Mouse (Mus musculus): ENCODE measurements around the gene Chl1. TPM values are rescaled to one million over a fixed set of nuclear protein-coding genes. Genes with fewer than 3 reads are reported as not detected.

Gene Chl1
- polyA plus RNA-seq, 1 experiment from 2014 or later, result 0.14 TPM

DNA sequence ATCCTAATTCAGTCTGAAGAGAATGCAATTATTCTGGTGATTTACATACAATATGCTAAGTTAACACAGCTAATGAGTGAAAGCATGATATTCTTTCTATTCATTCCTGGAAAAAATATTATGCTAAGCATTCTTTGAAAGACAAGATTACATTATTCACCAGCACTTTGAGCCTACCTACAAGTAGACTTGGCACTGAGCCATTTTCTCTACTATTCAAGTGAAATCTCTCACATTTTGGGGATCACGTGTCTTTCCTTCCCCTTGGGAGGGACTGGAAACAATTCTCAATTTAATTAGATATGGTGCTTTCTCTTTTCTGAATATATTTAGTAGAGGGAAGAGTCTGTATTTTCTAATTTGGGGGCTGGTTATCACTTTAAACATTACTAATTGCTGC lies 4.0 kb downstream of the Chl1 start:
- Histone ChIP-seq H3K4me3 (ENCODE audit: low read depth, low read length) (no peak overlapping the region), H3K4me2 (no peak overlapping the region), H3K9me3 (ENCODE audit: low read depth, low read length) (no peaks in the 10 kb centered on the region), H3K36me3 (ENCODE audit: insufficient read depth) (no peaks in the 10 kb centered on the region), H3K9ac (no peak overlapping the region), H3K4me1 (ENCODE audit: insufficient read depth) (no peaks in the 10 kb centered on the region), H3K27me3 (ENCODE audit: insufficient read depth, low read length) (peaks cover 37% of the 10 kb centered on the region), H3K27ac (ENCODE audit: low read depth) (no peak overlapping the region)
- ATAC-seq (ENCODE audit: insufficient read depth), result no peak
- TF ChIP-seq CTCF (IDR thresholded peaks at IDR 0.05; ENCODE audit: low read depth), result no peak
- 42% methylated on average over 1 of the region's 1 CpGs for WGBS
- no peak for DNase-seq

DNA sequence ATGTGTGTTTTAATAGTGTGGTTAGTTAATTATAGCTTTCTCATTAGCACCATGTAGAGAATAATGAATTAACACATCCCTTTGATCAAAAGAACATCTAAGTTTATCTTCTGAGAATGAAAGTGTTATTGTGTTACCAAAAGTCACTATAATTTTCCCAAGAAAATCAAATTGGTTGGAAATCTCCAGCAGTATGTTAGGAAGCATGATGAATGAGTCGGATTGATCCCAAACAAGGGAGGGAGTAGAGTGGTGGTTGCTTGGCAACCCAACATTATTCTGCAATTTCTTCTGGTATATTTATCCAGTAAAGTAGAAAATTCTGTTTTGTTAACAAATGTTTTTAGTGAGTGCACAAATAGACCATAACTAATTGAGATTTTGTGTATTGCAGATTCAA lies 4.4 kb downstream of the Chl1 start:
- Histone ChIP-seq H3K4me3 (ENCODE audit: low read depth, low read length) (no peak overlapping the region), H3K4me1 (ENCODE audit: insufficient read depth) (no peaks in the 10 kb centered on the region), H3K4me2 (no peak overlapping the region), H3K9ac (no peak overlapping the region), H3K27me3 (ENCODE audit: insufficient read depth, low read length) (peaks cover 34% of the 10 kb centered on the region), H3K9me3 (ENCODE audit: low read depth, low read length) (no peaks in the 10 kb centered on the region), H3K27ac (ENCODE audit: low read depth) (no peak overlapping the region), H3K36me3 (ENCODE audit: insufficient read depth) (no peaks in the 10 kb centered on the region)
- WGBS, result 73% methylated on average over 1 of the region's 1 CpGs
- TF ChIP-seq CTCF (IDR thresholded peaks at IDR 0.05; ENCODE audit: low read depth), result no peak
- DNase-seq, result no peak
- no peak for ATAC-seq (ENCODE audit: insufficient read depth)

DNA sequence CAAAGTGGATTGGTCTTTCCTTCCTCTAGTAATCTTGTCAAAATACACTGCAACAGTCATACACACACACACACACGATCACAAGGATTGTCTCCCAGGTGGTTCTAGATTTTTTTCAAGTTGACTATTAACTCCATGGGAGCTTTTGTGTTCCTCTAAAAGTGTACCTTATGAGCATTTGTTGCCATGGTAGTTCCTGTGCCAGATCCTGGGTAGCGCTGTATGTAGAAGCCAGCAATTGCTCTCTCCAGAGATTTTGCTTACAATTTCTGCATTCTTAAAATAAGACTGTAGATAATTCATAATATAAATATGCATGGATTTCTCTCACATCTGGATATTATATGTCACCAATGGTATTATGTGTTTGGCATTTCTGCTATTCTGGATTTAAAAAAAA lies 9.2 kb downstream of the Chl1 start:
- Histone ChIP-seq H3K4me3 (ENCODE audit: low read depth, low read length) (no peak overlapping the region), H3K27ac (ENCODE audit: low read depth) (no peak overlapping the region), H3K27me3 (ENCODE audit: insufficient read depth, low read length) (no peaks in the 10 kb centered on the region), H3K9me3 (ENCODE audit: low read depth, low read length) (no peaks in the 10 kb centered on the region), H3K4me1 (ENCODE audit: insufficient read depth) (no peaks in the 10 kb centered on the region), H3K9ac (no peak overlapping the region), H3K4me2 (no peak overlapping the region), H3K36me3 (ENCODE audit: insufficient read depth) (no peaks in the 10 kb centered on the region)
- WGBS, result 77% methylated on average over 2 of the region's 2 CpGs
- ATAC-seq (ENCODE audit: insufficient read depth), result no peak
- no peak for TF ChIP-seq CTCF (IDR thresholded peaks at IDR 0.05; ENCODE audit: low read depth)
- DNase-seq, result no peak

DNA sequence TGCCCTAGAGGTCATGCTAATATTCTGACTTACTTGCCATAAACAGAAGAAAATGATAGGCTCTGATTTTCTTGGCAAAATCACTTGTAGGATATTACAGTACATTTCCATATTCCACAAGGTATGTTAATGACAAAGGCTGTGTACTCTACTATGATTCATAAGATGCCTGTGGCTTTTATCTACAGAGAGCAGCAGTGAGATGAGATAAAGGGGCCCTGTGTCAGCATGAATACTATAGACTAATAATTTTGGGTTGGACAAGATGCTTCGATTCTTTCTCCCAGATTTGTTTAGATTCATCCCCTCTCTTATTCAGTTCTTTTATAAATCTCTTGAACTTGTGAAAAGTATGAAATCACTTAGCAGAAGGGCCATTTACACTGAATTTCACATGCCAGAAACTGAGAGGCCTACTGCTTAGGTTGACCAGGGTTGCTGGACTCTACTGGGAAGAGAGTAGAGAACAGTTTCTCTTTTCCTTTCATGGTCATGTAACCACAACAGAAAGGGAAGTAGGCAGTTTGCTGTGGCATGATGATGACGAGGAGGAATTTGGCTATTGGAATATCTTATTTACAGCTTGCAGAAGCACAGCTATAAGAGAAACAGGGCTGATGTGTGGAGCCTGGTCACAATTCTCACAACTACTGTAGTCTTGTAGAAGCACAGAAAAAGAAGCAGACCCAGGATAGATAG lies 15.1 kb downstream of the Chl1 start:
- no peaks in the 10 kb centered on the region for H3K9me3 ChIP-seq (ENCODE audit: low read depth, low read length)
- H3K4me3 ChIP-seq (ENCODE audit: low read depth, low read length), result no peak overlapping the region
- no peak overlapping the region for H3K27ac ChIP-seq (ENCODE audit: low read depth)
- no peaks in the 10 kb centered on the region for H3K4me1 ChIP-seq (ENCODE audit: insufficient read depth)
- H3K4me2 ChIP-seq, result no peak overlapping the region
- WGBS, result 64% methylated on average over 2 of the region's 2 CpGs
- no peak for ATAC-seq (ENCODE audit: insufficient read depth)
- H3K9ac ChIP-seq, result no peak overlapping the region
- H3K27me3 ChIP-seq (ENCODE audit: insufficient read depth, low read length), result no peaks in the 10 kb centered on the region
- H3K36me3 ChIP-seq (ENCODE audit: insufficient read depth), result no peaks in the 10 kb centered on the region
- no peak for DNase-seq
- no peak for TF ChIP-seq CTCF (IDR thresholded peaks at IDR 0.05; ENCODE audit: low read depth)

DNA sequence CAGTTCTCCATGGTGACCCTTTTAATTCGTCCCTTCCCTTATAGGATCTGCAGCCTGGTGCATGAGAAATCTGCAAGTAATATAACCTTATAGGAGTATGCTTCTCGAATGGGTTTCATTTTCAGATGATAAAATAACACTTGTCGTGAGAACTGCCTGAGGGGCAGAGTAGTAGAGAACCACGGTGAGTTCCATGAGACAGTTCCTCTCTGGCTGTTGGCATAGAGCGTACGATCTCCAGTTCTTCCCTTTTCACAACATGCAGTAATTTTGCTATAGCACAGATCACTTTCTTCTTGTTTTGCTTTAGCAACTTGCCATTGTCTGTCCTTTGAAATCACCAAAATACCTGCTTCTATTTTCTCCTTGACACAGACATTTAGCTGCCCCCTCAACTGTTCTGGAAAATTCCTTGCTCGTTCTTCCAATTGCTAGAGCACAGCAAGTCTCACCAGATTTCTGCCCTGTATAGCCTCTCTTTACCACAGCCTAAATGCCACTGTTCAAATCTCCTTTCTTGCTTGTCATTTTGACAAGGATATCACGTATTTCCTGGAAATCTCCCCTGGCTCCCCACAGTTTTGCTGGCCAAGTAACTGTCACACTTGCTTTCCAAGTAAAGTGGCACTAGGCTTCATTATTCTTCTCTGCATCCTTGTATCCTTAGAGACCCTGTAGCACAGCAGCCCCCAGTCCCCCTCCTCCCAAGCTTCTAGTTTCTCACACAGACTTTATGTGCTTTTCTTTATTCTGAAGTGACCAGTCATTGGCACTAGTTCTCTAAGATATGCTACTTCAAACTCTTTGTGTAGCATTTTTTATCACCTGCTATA lies 16.8 kb downstream of the Chl1 start:
- H3K4me3 ChIP-seq (ENCODE audit: low read depth, low read length), result no peak overlapping the region
- no peak for DNase-seq
- no peaks in the 10 kb centered on the region for H3K9me3 ChIP-seq (ENCODE audit: low read depth, low read length)
- no peak overlapping the region for H3K27ac ChIP-seq (ENCODE audit: low read depth)
- TF ChIP-seq CTCF (IDR thresholded peaks at IDR 0.05; ENCODE audit: low read depth), result no peak
- H3K27me3 ChIP-seq (ENCODE audit: insufficient read depth, low read length), result no peaks in the 10 kb centered on the region
- no peak for ATAC-seq (ENCODE audit: insufficient read depth)
- 72% methylated on average over 8 of the region's 8 CpGs for WGBS
- no peak overlapping the region for H3K9ac ChIP-seq
- no peaks in the 10 kb centered on the region for H3K4me1 ChIP-seq (ENCODE audit: insufficient read depth)
- H3K36me3 ChIP-seq (ENCODE audit: insufficient read depth), result no peaks in the 10 kb centered on the region
- H3K4me2 ChIP-seq, result no peak overlapping the region

DNA sequence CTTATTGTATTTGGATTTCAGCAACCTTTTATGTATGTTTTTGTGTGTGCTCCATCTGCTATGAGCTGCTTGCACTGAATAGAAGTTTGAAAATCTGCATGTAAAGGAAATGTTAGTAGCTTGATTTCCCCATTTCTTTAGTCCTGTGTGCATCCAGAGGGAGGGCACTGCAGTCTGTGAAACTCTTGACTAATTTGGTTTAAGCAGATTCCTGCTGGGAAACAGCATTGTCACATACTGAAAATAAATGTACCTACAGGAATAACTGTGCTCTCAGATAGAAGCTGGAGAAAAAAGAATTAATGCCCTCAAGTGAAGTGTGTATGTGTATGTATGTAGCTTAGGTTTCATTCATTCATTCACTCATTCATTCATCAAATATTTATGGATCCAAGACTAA lies 22.7 kb downstream of the Chl1 start:
- Histone ChIP-seq H3K36me3 (ENCODE audit: insufficient read depth) (no peaks in the 10 kb centered on the region), H3K27ac (ENCODE audit: low read depth) (no peak overlapping the region), H3K4me1 (ENCODE audit: insufficient read depth) (no peaks in the 10 kb centered on the region), H3K4me3 (ENCODE audit: low read depth, low read length) (no peak overlapping the region), H3K9ac (no peak overlapping the region), H3K9me3 (ENCODE audit: low read depth, low read length) (no peaks in the 10 kb centered on the region), H3K27me3 (ENCODE audit: insufficient read depth, low read length) (no peaks in the 10 kb centered on the region), H3K4me2 (no peak overlapping the region)
- DNase-seq (no peak), ATAC-seq (ENCODE audit: insufficient read depth) (no peak)
- TF ChIP-seq CTCF (IDR thresholded peaks at IDR 0.05; ENCODE audit: low read depth), result no peak

DNA sequence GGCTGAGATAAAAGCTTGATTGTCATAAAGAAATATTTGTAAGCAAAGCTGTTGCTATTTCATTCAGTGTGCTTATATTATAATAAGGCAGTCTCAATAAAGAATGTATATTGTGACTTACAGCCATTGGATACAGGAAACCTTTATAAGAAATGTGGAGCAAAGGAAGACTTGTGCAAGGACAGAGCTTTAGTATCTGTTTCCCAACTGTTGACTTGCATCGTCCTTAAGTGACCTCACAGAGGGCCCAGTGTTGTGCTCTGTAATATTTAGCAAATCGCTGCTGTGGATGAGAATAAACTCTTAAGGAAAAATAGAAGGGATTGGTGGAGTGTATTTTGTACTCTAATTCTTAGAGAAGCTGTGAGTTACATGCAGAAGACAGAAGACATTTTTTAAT lies 23.6 kb downstream of the Chl1 start:
- no peak overlapping the region for H3K4me3 ChIP-seq (ENCODE audit: low read depth, low read length)
- ATAC-seq (ENCODE audit: insufficient read depth) (no peak), DNase-seq (no peak)
- no peak overlapping the region for H3K27ac ChIP-seq (ENCODE audit: low read depth)
- no peaks in the 10 kb centered on the region for H3K4me1 ChIP-seq (ENCODE audit: insufficient read depth)
- H3K4me2 ChIP-seq, result no peak overlapping the region
- no peak overlapping the region for H3K9ac ChIP-seq
- no peaks in the 10 kb centered on the region for H3K9me3 ChIP-seq (ENCODE audit: low read depth, low read length)
- no peak for TF ChIP-seq CTCF (IDR thresholded peaks at IDR 0.05; ENCODE audit: low read depth)
- no peaks in the 10 kb centered on the region for H3K36me3 ChIP-seq (ENCODE audit: insufficient read depth)
- WGBS, result 73% methylated on average over 2 of the region's 2 CpGs
- H3K27me3 ChIP-seq (ENCODE audit: insufficient read depth, low read length), result no peaks in the 10 kb centered on the region

All from lung, embryonic 14.5 days (tissue).